Mouse (Mus musculus) T-cell, adult 2 months (primary cell): ENCODE results near the gene Gcdh.
A peak's percentile ranks its signal among the peaks of the same experiment; 100 is the strongest.

ENCODE experiments used
- DNase-seq: peaks from one replicate; pipeline ENCODE4 v3.0.0; 2022; ENCODE audit warnings: low spot score

The Gcdh gene

GRCm38 (mm10) chr8:84872309-84872965, 21.3 kb downstream of the Gcdh start:
- DNase-seq = peak; percentile 23

- peak; percentile 84 for DNase-seq
Observed at GRCm38 (mm10) chr8:84871376-84872308, 22.1 kb downstream of the Gcdh start, which contains the start of gene Syce2. TSS of gene Syce2 (plus strand) at chr8:84872111.

GRCm38 (mm10) chr8:84856864-84857441, 36.8 kb downstream of the Gcdh start, which contains the start of gene Farsa:
TSS of gene Farsa (plus strand) at chr8:84856989.
- peak; percentile 90 for DNase-seq

GRCm38 (mm10) chr8:84856434-84856833, 37.3 kb downstream of the Gcdh start:
- no peak for DNase-seq

GRCm38 (mm10) chr8:84847684-84848435, 45.9 kb downstream of the Gcdh start:
- peak; percentile 41 for DNase-seq

GRCm38 (mm10) chr8:84846722-84847572, 46.8 kb downstream of the Gcdh start, which contains the start of gene Calr:
TSS of gene Calr (minus strand) at chr8:84846934.
- peak; percentile 100 for DNase-seq

GRCm38 (mm10) chr8:84846094-84846721, 47.5 kb downstream of the Gcdh start:
- no peak for DNase-seq

- DNase-seq = no peak
Observed at GRCm38 (mm10) chr8:84845355-84846093, 48.2 kb downstream of the Gcdh start.

GRCm38 (mm10) chr8:84844397-84845070, 49.2 kb downstream of the Gcdh start:
- DNase-seq = no peak

- no peak for DNase-seq
Observed at GRCm38 (mm10) chr8:84841514-84841913, 52.2 kb downstream of the Gcdh start.

GRCm38 (mm10) chr8:84840248-84840999, 53.3 kb downstream of the Gcdh start, which contains the start of gene Rad23a:
TSS of gene Rad23a (minus strand) at chr8:84840665.
- DNase-seq = peak; percentile 96

- no peak for DNase-seq
Observed at GRCm38 (mm10) chr8:84839875-84840247, 53.9 kb downstream of the Gcdh start.

- DNase-seq = no peak
Observed at GRCm38 (mm10) chr8:84839411-84839810, 54.3 kb downstream of the Gcdh start.

GRCm38 (mm10) chr8:84838513-84838912, 55.2 kb downstream of the Gcdh start:
- no peak for DNase-seq

GRCm38 (mm10) chr8:84837912-84838470, 55.7 kb downstream of the Gcdh start:
- no peak for DNase-seq

GRCm38 (mm10) chr8:84837149-84837911, 56.4 kb downstream of the Gcdh start:
- no peak for DNase-seq
